Mouse (Mus musculus): ENCODE measurements around the gene Fbxo44. TPM values are rescaled to one million over a fixed set of nuclear protein-coding genes. Genes with fewer than 3 reads are reported as not detected.
"Not testable (repeated sequence)": the region's sequence is repeated elsewhere in the genome, so short reads cannot be mapped to it uniquely, and the experiment has no call there.

Gene Fbxo44
- polyA plus RNA-seq, 1 experiment: not detected

- Histone ChIP-seq H3K27ac (ENCODE audit: control insufficient read depth, insufficient read depth, low read depth, low read length, poor library complexity) (no peak overlapping the region), H3K4me3 (replicated peaks; ENCODE audit: control insufficient read depth, low read depth, low read length) (no peak overlapping the region), H3K4me1 (ENCODE audit: control insufficient read depth, insufficient read depth, low read length) (no peaks in the 10 kb centered on the region)
- 33% methylated on average over 9 of the region's 9 CpGs for WGBS
- TF ChIP-seq POLR2A (IDR thresholded peaks at IDR 0.05; ENCODE audit: borderline replicate concordance, control insufficient read depth, low read depth, low read length) (no peak), CTCF (IDR thresholded peaks at IDR 0.05; ENCODE audit: control insufficient read depth, insufficient read depth, low read length) (no peak)
Measured at GRCm38 (mm10) chr4:148120555-148120954, 39.7 kb downstream of the Fbxo44 start.

GRCm38 (mm10) chr4:148119578-148119977 is 40.7 kb downstream of the Fbxo44 start:
- WGBS: 80% methylated on average over 9 of the region's 9 CpGs
- H3K27ac ChIP-seq (ENCODE audit: control insufficient read depth, insufficient read depth, low read depth, low read length, poor library complexity); H3K4me3 ChIP-seq (replicated peaks; ENCODE audit: control insufficient read depth, low read depth, low read length); H3K4me1 ChIP-seq (ENCODE audit: control insufficient read depth, insufficient read depth, low read length): not testable (repeated sequence)

- no peaks in the 10 kb centered on the region for H3K4me1 ChIP-seq (ENCODE audit: control insufficient read depth, insufficient read depth, low read length)
- WGBS: 72% methylated on average over 4 of the region's 4 CpGs
- no peak overlapping the region for H3K27ac ChIP-seq (ENCODE audit: control insufficient read depth, insufficient read depth, low read depth, low read length, poor library complexity)
- TF ChIP-seq POLR2A (IDR thresholded peaks at IDR 0.05; ENCODE audit: borderline replicate concordance, control insufficient read depth, low read depth, low read length) (no peak), CTCF (IDR thresholded peaks at IDR 0.05; ENCODE audit: control insufficient read depth, insufficient read depth, low read length) (no peak)
- no peak overlapping the region for H3K4me3 ChIP-seq (replicated peaks; ENCODE audit: control insufficient read depth, low read depth, low read length)
Measured at GRCm38 (mm10) chr4:148117392-148117791, 42.9 kb downstream of the Fbxo44 start.

- Histone ChIP-seq H3K27ac (ENCODE audit: control insufficient read depth, insufficient read depth, low read depth, low read length, poor library complexity) (no peak overlapping the region), H3K4me1 (ENCODE audit: control insufficient read depth, insufficient read depth, low read length) (no peaks in the 10 kb centered on the region), H3K4me3 (replicated peaks; ENCODE audit: control insufficient read depth, low read depth, low read length) (no peak overlapping the region)
- WGBS: 73% methylated on average over 4 of the region's 4 CpGs
- TF ChIP-seq CTCF (IDR thresholded peaks at IDR 0.05; ENCODE audit: control insufficient read depth, insufficient read depth, low read length): peak; percentile 35; the same call in 1 of the 2 replicates
- no peak for TF ChIP-seq POLR2A (IDR thresholded peaks at IDR 0.05; ENCODE audit: borderline replicate concordance, control insufficient read depth, low read depth, low read length)
Measured at GRCm38 (mm10) chr4:148116657-148117056, 43.6 kb downstream of the Fbxo44 start.

- WGBS: under 1% methylated on average over 15 of the region's 15 CpGs
- H3K4me3 ChIP-seq (replicated peaks; ENCODE audit: control insufficient read depth, low read depth, low read length): no peak overlapping the region
- no peaks in the 10 kb centered on the region for H3K4me1 ChIP-seq (ENCODE audit: control insufficient read depth, insufficient read depth, low read length)
- no peak for TF ChIP-seq POLR2A (IDR thresholded peaks at IDR 0.05; ENCODE audit: borderline replicate concordance, control insufficient read depth, low read depth, low read length)
- TF ChIP-seq CTCF (IDR thresholded peaks at IDR 0.05; ENCODE audit: control insufficient read depth, insufficient read depth, low read length): peak; percentile 18; the same call in 1 of the 2 replicates
- no peak overlapping the region for H3K27ac ChIP-seq (ENCODE audit: control insufficient read depth, insufficient read depth, low read depth, low read length, poor library complexity)
Measured at GRCm38 (mm10) chr4:148115467-148115866, 44.8 kb downstream of the Fbxo44 start.

- H3K27ac ChIP-seq (ENCODE audit: control insufficient read depth, insufficient read depth, low read depth, low read length, poor library complexity): no peak overlapping the region
- H3K4me1 ChIP-seq (ENCODE audit: control insufficient read depth, insufficient read depth, low read length): no peaks in the 10 kb centered on the region
- 7% methylated on average over 15 of the region's 15 CpGs for WGBS
- peak; percentile 99 for TF ChIP-seq CTCF (IDR thresholded peaks at IDR 0.05; ENCODE audit: control insufficient read depth, insufficient read depth, low read length)
- TF ChIP-seq POLR2A (IDR thresholded peaks at IDR 0.05; ENCODE audit: borderline replicate concordance, control insufficient read depth, low read depth, low read length): no peak
- H3K4me3 ChIP-seq (replicated peaks; ENCODE audit: control insufficient read depth, low read depth, low read length): no peak overlapping the region
Measured at GRCm38 (mm10) chr4:148114758-148115391, 45.4 kb downstream of the Fbxo44 start.

- TF ChIP-seq CTCF (IDR thresholded peaks at IDR 0.05; ENCODE audit: control insufficient read depth, insufficient read depth, low read length): no peak
- TF ChIP-seq POLR2A (IDR thresholded peaks at IDR 0.05; ENCODE audit: borderline replicate concordance, control insufficient read depth, low read depth, low read length): no peak
- WGBS: 75% methylated on average over 12 of the region's 12 CpGs
- Histone ChIP-seq H3K4me1 (ENCODE audit: control insufficient read depth, insufficient read depth, low read length) (no peaks in the 10 kb centered on the region), H3K27ac (ENCODE audit: control insufficient read depth, insufficient read depth, low read depth, low read length, poor library complexity) (no peak overlapping the region), H3K4me3 (replicated peaks; ENCODE audit: control insufficient read depth, low read depth, low read length) (no peak overlapping the region)
Measured at GRCm38 (mm10) chr4:148112519-148112918, 47.8 kb downstream of the Fbxo44 start.

GRCm38 (mm10) chr4:148109215-148109614 is 51.1 kb downstream of the Fbxo44 start:
- no peak overlapping the region for H3K4me3 ChIP-seq (replicated peaks; ENCODE audit: control insufficient read depth, low read depth, low read length)
- no peak for TF ChIP-seq CTCF (IDR thresholded peaks at IDR 0.05; ENCODE audit: control insufficient read depth, insufficient read depth, low read length)
- no peak for TF ChIP-seq POLR2A (IDR thresholded peaks at IDR 0.05; ENCODE audit: borderline replicate concordance, control insufficient read depth, low read depth, low read length)
- 34% methylated on average over 5 of the region's 5 CpGs for WGBS
- no peak overlapping the region for H3K27ac ChIP-seq (ENCODE audit: control insufficient read depth, insufficient read depth, low read depth, low read length, poor library complexity)
- no peaks in the 10 kb centered on the region for H3K4me1 ChIP-seq (ENCODE audit: control insufficient read depth, insufficient read depth, low read length)

GRCm38 (mm10) chr4:148108565-148109100 is 51.6 kb downstream of the Fbxo44 start:
- WGBS: 25% methylated on average over 7 of the region's 7 CpGs
- no peaks in the 10 kb centered on the region for H3K4me1 ChIP-seq (ENCODE audit: control insufficient read depth, insufficient read depth, low read length)
- no peak overlapping the region for H3K4me3 ChIP-seq (replicated peaks; ENCODE audit: control insufficient read depth, low read depth, low read length)
- no peak overlapping the region for H3K27ac ChIP-seq (ENCODE audit: control insufficient read depth, insufficient read depth, low read depth, low read length, poor library complexity)
- TF ChIP-seq CTCF (IDR thresholded peaks at IDR 0.05; ENCODE audit: control insufficient read depth, insufficient read depth, low read length) (no peak), POLR2A (IDR thresholded peaks at IDR 0.05; ENCODE audit: borderline replicate concordance, control insufficient read depth, low read depth, low read length) (no peak)

Measured in bone marrow, adult 2 months (tissue).